Mouse (Mus musculus) liver, embryonic 14.5 days (tissue): ENCODE measurements at regions not wholly inside any gene's neighbourhood (a gene's known extent, or its start where the extent isn't known, plus 50 kb on each side); places are given as distances from the start of the nearest gene placed in this dataset.
A peak's percentile ranks its signal among the peaks of the same experiment; 100 is the strongest.
"Not testable (repeated sequence)": the region's sequence is repeated elsewhere in the genome, so short reads cannot be mapped to it uniquely, and the experiment has no call there.

ENCODE experiments used
- ATAC-seq: fragments of 200-750 bp; cut with Nextera tagmentation; 2 replicates; pipeline ENCODE4 v1.8.0; 2017; ENCODE audit warnings: moderate number of reproducible peaks, mild to moderate bottlenecking, moderate library complexity; ENCODE audit not compliant: insufficient read depth
- DNase-seq, 3 experiments: peaks; one replicate each; pipeline ENCODE4 v3.0.0-alpha.2; 2012 to 2013; ENCODE audit warnings: low read depth in 3 of 3, low spot score in 3 of 3
- H3K27ac ChIP-seq: fragments of 300-500 bp; sonication (generic); 2 replicates; pipeline ENCODE4 v1.5.1; 2014; ENCODE audit warnings: moderate library complexity, mild to moderate bottlenecking, control low read depth, inconsistent platforms
- H3K27me3 ChIP-seq: fragments of 300-500 bp; sonication (generic); 2 replicates; pipeline ENCODE4 v1.6.1; 2014; ENCODE audit warnings: mild to moderate bottlenecking, low read length, moderate library complexity; ENCODE audit not compliant: control insufficient read depth, insufficient read depth
- H3K36me3 ChIP-seq: fragments of 300-500 bp; sonication (generic); replicated peaks from 2 replicates; pipeline ENCODE4 v1.6.1; 2014; ENCODE audit warnings: low read depth; ENCODE audit not compliant: control insufficient read depth, insufficient read depth
- H3K4me1 ChIP-seq, 2 experiments: fragments of 200-500 bp in 1 of 2; fragments of 300-500 bp in 1 of 2; sonication (generic) in 1 of 2; replicated peaks; 2 replicates each; pipeline ENCODE4 v1.6.1; 2012 to 2014; ENCODE audit warnings: antibody characterized with exemption in 1 of 2, inconsistent platforms in 1 of 2, low read length in 1 of 2; ENCODE audit not compliant: control insufficient read depth in 2 of 2, insufficient read depth in 2 of 2
- H3K4me2 ChIP-seq: fragments of 300-500 bp; sonication (generic); 2 replicates; pipeline ENCODE4 v1.6.1; 2014; ENCODE audit warnings: low read depth, mild to moderate bottlenecking, control low read depth, moderate library complexity
- H3K4me3 ChIP-seq, 2 experiments: fragments of 200-500 bp in 1 of 2; fragments of 300-500 bp in 1 of 2; sonication (generic) in 1 of 2; 2 replicates each; pipeline ENCODE4 v1.5.1; 2012 to 2014; ENCODE audit warnings: low read depth in 2 of 2, low read length in 2 of 2, mild to moderate bottlenecking in 2 of 2, control low read depth in 1 of 2, inconsistent platforms in 1 of 2, moderate library complexity in 1 of 2; ENCODE audit not compliant: insufficient read depth in 1 of 2
- H3K9ac ChIP-seq: fragments of 300-500 bp; sonication (generic); replicated peaks from 2 replicates; pipeline ENCODE4 v1.6.1; 2014; ENCODE audit warnings: mild to moderate bottlenecking, control low read depth, moderate library complexity
- H3K9me3 ChIP-seq: fragments of 300-500 bp; sonication (generic); 2 replicates; pipeline ENCODE4 v1.6.1; 2016; ENCODE audit warnings: low read length, mixed read lengths; ENCODE audit not compliant: control insufficient read depth
- CTCF ChIP-seq: IDR thresholded peaks from 2 replicates; pipeline ENCODE4 v1.5.1; 2016; ENCODE audit warnings: antibody characterized with exemption, low read depth, control low read depth
- EP300 ChIP-seq: IDR thresholded peaks from 2 replicates; pipeline ENCODE4 v1.6.1; 2016; ENCODE audit warnings: antibody characterized with exemption, low read depth
- WGBS: fragments of 180-500 bp; shearing (Covaris S2); extraction: QIAGEN DNeasy Blood & Tissue Kit; methylation state at CpG from one replicate; pipeline ENCODE4 v1.1.7; 2014; ENCODE audit not compliant: insufficient replicate concordance; 5-methylcytosine and 5-hydroxymethylcytosine counted together

GRCm38 (mm10) chr16:76472386-76472785, 98.8 kb upstream of the Nrip1 start:
- DNase-seq = no peak
- H3K9me3 ChIP-seq = no peaks in the 10 kb centered on the region
- H3K27ac ChIP-seq = no peak overlapping the region
- no peak overlapping the region for H3K4me2 ChIP-seq
- WGBS = 46% methylated on average over 3 of the region's 3 CpGs
- no peak for ATAC-seq
- H3K4me3 ChIP-seq = no peak overlapping the region
- no peaks in the 10 kb centered on the region for H3K27me3 ChIP-seq
- TF ChIP-seq EP300 (no peak), CTCF (no peak)
- no peaks in the 10 kb centered on the region for H3K4me1 ChIP-seq
- no peak overlapping the region for H3K9ac ChIP-seq
- no peaks in the 10 kb centered on the region for H3K36me3 ChIP-seq

- Histone ChIP-seq H3K9me3 (no peaks in the 10 kb centered on the region), H3K27me3 (no peaks in the 10 kb centered on the region), H3K27ac (no peak overlapping the region), H3K9ac (no peak overlapping the region), H3K4me3 (no peak overlapping the region), H3K4me1 (no peaks in the 10 kb centered on the region; a peak in 1 of 4 replicates), H3K4me2 (no peak overlapping the region), H3K36me3 (no peaks in the 10 kb centered on the region)
- ATAC-seq = no peak
- TF ChIP-seq EP300 = no peak
- TF ChIP-seq CTCF = no peak
- 59% methylated on average over 3 of the region's 3 CpGs for WGBS
- no peak for DNase-seq
These were observed 97.5 kb upstream of the Nrip1 start for GRCm38 (mm10) chr16:76471081-76471480.

- no peaks in the 10 kb centered on the region for H3K9me3 ChIP-seq
- 63% methylated on average over 1 of the region's 1 CpGs for WGBS
- H3K9ac ChIP-seq = no peak overlapping the region
- no peaks in the 10 kb centered on the region for H3K36me3 ChIP-seq
- peak overlapping the region; percentile 13; the same call in 1 of the 2 replicates for H3K4me2 ChIP-seq
- H3K4me1 ChIP-seq = peaks cover 34 to 35% of the 10 kb centered on the region in 2 experiments
- peak; percentile 18; the same call in 1 of the 2 replicates for ATAC-seq
- H3K27me3 ChIP-seq = no peaks in the 10 kb centered on the region
- DNase-seq = peak in 2 of 3 experiments; percentile 29 to 42
- 0 out of 2 replicates have a peak, but pooled peaks have one; percentile 38 for TF ChIP-seq EP300
- TF ChIP-seq CTCF = no peak
- no peak overlapping the region for H3K4me3 ChIP-seq
- H3K27ac ChIP-seq = no peak overlapping the region; the same call in 1 of the 2 replicates
These were observed 85.9 kb upstream of the Nrip1 start for GRCm38 (mm10) chr16:76459521-76459920.

GRCm38 (mm10) chr16:76456300-76456599, 82.6 kb upstream of the Nrip1 start:
- Histone ChIP-seq H3K4me1 (peaks cover 41% of the 10 kb centered on the region in 2 experiments), H3K4me2 (peak overlapping the region; percentile 51), H3K4me3 (peak overlapping the region; percentile 13 to 26; a peak in 2 of 4 replicates), H3K27ac (peak overlapping the region; percentile 90), H3K9ac (peak overlapping the region; percentile 40; the same call in 1 of the 2 replicates)
- peak; percentile 70 for ATAC-seq
- not testable (repeated sequence) for H3K9me3 ChIP-seq, H3K27me3 ChIP-seq, H3K36me3 ChIP-seq, DNase-seq
- WGBS = 31% methylated on average over 2 of the region's 2 CpGs

- peak; percentile 49 to 68 (median 59) for DNase-seq
- Histone ChIP-seq H3K36me3 (no peaks in the 10 kb centered on the region), H3K27me3 (no peaks in the 10 kb centered on the region), H3K4me2 (peak overlapping the region; percentile 51), H3K4me3 (peak overlapping the region; percentile 13 to 26; a peak in 3 of 4 replicates), H3K9ac (peak overlapping the region; percentile 40), H3K9me3 (no peaks in the 10 kb centered on the region), H3K4me1 (peaks cover 41% of the 10 kb centered on the region in 2 experiments), H3K27ac (peak overlapping the region; percentile 90)
- ATAC-seq = peak; percentile 94
- 19% methylated on average over 9 of the region's 9 CpGs for WGBS
- peak; percentile 70 for TF ChIP-seq EP300
- TF ChIP-seq CTCF = no peak
These were observed 82.1 kb upstream of the Nrip1 start for GRCm38 (mm10) chr16:76455499-76456299.
